Mouse (Mus musculus) Patski (cell line): ENCODE results near the gene Btnl2. TPM values are rescaled to one million over a fixed set of nuclear protein-coding genes. Genes with fewer than 3 reads are reported as not detected.

ENCODE experiments used
- ATAC-seq: fragments of 100-300 bp; one replicate; pipeline ENCODE4 v1.8.0; 2021
- CTCF ChIA-PET: fragments of 350-600 bp; sonication (Branson Sonifier 250); formaldehyde crosslinking; loops from one replicate; lab custom pipeline; 2022; ENCODE audit warnings: inconsistent platforms; lab: Charles Lee
- POLR2A ChIA-PET: fragments of 350-600 bp; sonication (Branson Sonifier 250); formaldehyde crosslinking; loops from one replicate; lab custom pipeline; 2022; ENCODE audit warnings: antibody characterized with exemption, inconsistent platforms; lab: Charles Lee
- DNase-seq: peaks from one replicate; pipeline ENCODE4 v3.0.0-alpha.2; 2011; ENCODE audit warnings: low read depth, low spot score
- H3K27me3 ChIP-seq: fragments of 371-371 bp; one replicate; pipeline ENCODE4 v1.5.1; 2021
- CTCF ChIP-seq: fragments of 100-300 bp; IDR thresholded peaks from one replicate; pipeline ENCODE4 v1.5.1; 2021
- in situ Hi-C: fragments of 300-500 bp; cut with MboI; formaldehyde crosslinking; loops from 3 replicates; pipeline ENCODE4 v1.11.1; 2018; ENCODE audit warnings: low pct_unique_long_range_greater_than_20kb, mixed read lengths
- polyA plus RNA-seq: library from polyadenylated mRNA; unstranded; gene quantifications from one replicate; pipeline ENCODE4 v1.2.3, GENCODE M21; 2021

Btnl2 gene
- polyA plus RNA-seq, 1 experiment from 2014 or later, result not detected

- CTCF ChIA-PET, result no interaction called here
- peak; percentile 26 for TF ChIP-seq CTCF
- DNase-seq, result no peak
- no peak for ATAC-seq
- POLR2A ChIA-PET, result no interaction called here
- peaks cover 39% of the 10 kb centered on the region for H3K27me3 ChIP-seq
- in situ Hi-C loops, result no loop called here
These were observed 23.0 kb downstream of the Btnl2 start for GRCm38 (mm10) chr17:34377450-34378209.

- ATAC-seq, result no peak
- POLR2A ChIA-PET, result no interaction called here
- no peak for TF ChIP-seq CTCF
- in situ Hi-C loops, result no loop called here
- CTCF ChIA-PET, result no interaction called here
- no peak for DNase-seq
- peaks cover 36% of the 10 kb centered on the region for H3K27me3 ChIP-seq
These were observed 24.1 kb downstream of the Btnl2 start for GRCm38 (mm10) chr17:34378716-34379115.

GRCm38 (mm10) chr17:34379451-34379850, 24.8 kb downstream of the Btnl2 start:
- ChIA-PET CTCF (no interaction called here), POLR2A (no interaction called here)
- ATAC-seq (no peak), DNase-seq (no peak)
- H3K27me3 ChIP-seq, result peaks cover 39% of the 10 kb centered on the region
- TF ChIP-seq CTCF, result no peak
- in situ Hi-C loops, result no loop called here

GRCm38 (mm10) chr17:34381876-34382275, 27.3 kb downstream of the Btnl2 start:
- in situ Hi-C loops, result no loop called here
- TF ChIP-seq CTCF, result no peak
- POLR2A ChIA-PET, result no interaction called here
- peaks cover 47% of the 10 kb centered on the region for H3K27me3 ChIP-seq
- ATAC-seq (no peak), DNase-seq (no peak)
- CTCF ChIA-PET, result no interaction called here

GRCm38 (mm10) chr17:34383212-34383611, 28.6 kb downstream of the Btnl2 start:
- H3K27me3 ChIP-seq, result peaks cover 46% of the 10 kb centered on the region
- DNase-seq (no peak), ATAC-seq (no peak)
- POLR2A ChIA-PET, result no interaction called here
- CTCF ChIA-PET, result no interaction called here
- TF ChIP-seq CTCF, result peak; percentile 57
- in situ Hi-C loops, result no loop called here

- no peak for TF ChIP-seq CTCF
- in situ Hi-C loops, result no loop called here
- CTCF ChIA-PET, result interaction anchor here (1.1 kb wide), 1 partner anchor 10 kb away, joined by 3 read pairs; no protein-coding TSS in a partner anchor
- POLR2A ChIA-PET, result no interaction called here
- ATAC-seq (no peak), DNase-seq (no peak)
- H3K27me3 ChIP-seq, result peaks cover 45% of the 10 kb centered on the region
These were observed 30.1 kb downstream of the Btnl2 start for GRCm38 (mm10) chr17:34384699-34385098.

- ChIA-PET POLR2A (no interaction called here), CTCF (no interaction called here)
- TF ChIP-seq CTCF, result no peak
- in situ Hi-C loops, result no loop called here
- H3K27me3 ChIP-seq, result peaks cover 58% of the 10 kb centered on the region
- DNase-seq (no peak), ATAC-seq (no peak)
These were observed 32.0 kb downstream of the Btnl2 start for GRCm38 (mm10) chr17:34386656-34387055.

GRCm38 (mm10) chr17:34388513-34388912, 33.9 kb downstream of the Btnl2 start:
- ATAC-seq (no peak), DNase-seq (no peak)
- peak; percentile 64 for TF ChIP-seq CTCF
- POLR2A ChIA-PET, result no interaction called here
- in situ Hi-C loops, result no loop called here
- CTCF ChIA-PET, result no interaction called here
- H3K27me3 ChIP-seq, result peaks cover 61% of the 10 kb centered on the region

- H3K27me3 ChIP-seq, result peaks cover 51% of the 10 kb centered on the region
- CTCF ChIA-PET, result no interaction called here
- in situ Hi-C loops, result no loop called here
- no peak for ATAC-seq
- no peak for TF ChIP-seq CTCF
- POLR2A ChIA-PET, result no interaction called here
- DNase-seq, result no peak
These were observed 36.9 kb downstream of the Btnl2 start for GRCm38 (mm10) chr17:34391507-34391906.

GRCm38 (mm10) chr17:34392321-34392720, 37.7 kb downstream of the Btnl2 start:
- TF ChIP-seq CTCF, result no peak
- POLR2A ChIA-PET, result interaction anchor here (0.6 kb wide), 1 partner anchor 18 kb away, joined by 4 read pairs; no protein-coding TSS in a partner anchor
- peaks cover 51% of the 10 kb centered on the region for H3K27me3 ChIP-seq
- DNase-seq (no peak), ATAC-seq (no peak)
- CTCF ChIA-PET, result no interaction called here
- in situ Hi-C loops, result no loop called here

GRCm38 (mm10) chr17:34397357-34397756, 42.7 kb downstream of the Btnl2 start:
- H3K27me3 ChIP-seq, result peaks cover 56% of the 10 kb centered on the region
- ATAC-seq (no peak), DNase-seq (no peak)
- in situ Hi-C loops, result no loop called here
- CTCF ChIA-PET, result no interaction called here
- POLR2A ChIA-PET, result no interaction called here
- TF ChIP-seq CTCF, result no peak
